Mouse (Mus musculus): ENCODE data around the gene Clasp1. TPM values are rescaled to one million over a fixed set of nuclear protein-coding genes. Genes with fewer than 3 reads are reported as not detected.

The Clasp1 gene
- total RNA-seq, 2 experiments from 2014 or later, result 34.0 to 43.6 TPM

DNA sequence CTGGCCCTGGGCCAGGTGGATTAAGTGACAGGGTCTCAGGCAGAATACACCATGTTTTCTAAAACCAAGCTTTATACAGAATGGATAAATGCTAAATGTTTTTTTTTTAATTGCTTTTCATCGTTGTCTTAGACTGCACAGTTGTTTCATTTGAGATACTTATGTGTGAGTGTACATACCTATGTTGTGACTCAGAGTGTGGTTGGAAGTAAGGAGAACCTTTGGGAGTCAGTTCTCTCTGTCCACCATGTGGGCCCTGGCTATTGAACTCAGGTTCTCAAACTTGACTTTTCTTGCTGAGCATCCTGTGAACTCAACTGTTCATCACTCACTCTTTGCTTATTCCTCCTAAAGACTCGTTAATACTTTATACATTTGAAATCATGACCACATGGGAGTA lies 58.3 kb downstream of the Clasp1 start:
- no peak for ATAC-seq (ENCODE audit: poor library complexity, severe bottlenecking)

GRCm38 (mm10) chr1:118448214-118448613 lies 59.4 kb downstream of the Clasp1 start:
- ATAC-seq (ENCODE audit: poor library complexity, severe bottlenecking), result peak; percentile 48

DNA sequence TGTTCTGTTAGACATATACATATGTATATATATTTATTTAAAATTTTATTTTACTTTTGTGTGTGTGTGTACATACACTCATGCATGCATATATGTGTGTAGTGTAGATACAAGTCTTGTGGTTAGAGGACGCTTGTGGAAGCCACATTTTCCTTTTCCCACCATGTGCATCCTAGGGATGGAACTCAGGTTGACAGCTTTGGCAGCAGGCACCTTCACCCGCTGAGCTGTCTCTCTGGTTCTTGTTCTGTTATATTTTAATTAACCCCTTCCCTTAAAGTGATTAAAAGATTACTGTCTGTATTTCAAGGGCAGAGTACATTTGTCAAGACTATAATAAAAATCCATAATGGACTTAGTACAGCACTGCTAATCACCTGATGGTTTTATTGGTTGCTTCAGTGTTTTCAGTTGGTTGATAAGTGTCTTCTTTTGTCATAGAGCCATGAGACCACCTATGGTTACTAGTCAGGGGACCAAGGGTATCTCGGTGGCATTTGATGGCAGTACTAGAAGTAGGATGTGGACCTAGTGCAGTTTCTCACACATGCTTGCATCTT lies 62.1 kb downstream of the Clasp1 start:
- ATAC-seq (ENCODE audit: poor library complexity, severe bottlenecking), result no peak

DNA sequence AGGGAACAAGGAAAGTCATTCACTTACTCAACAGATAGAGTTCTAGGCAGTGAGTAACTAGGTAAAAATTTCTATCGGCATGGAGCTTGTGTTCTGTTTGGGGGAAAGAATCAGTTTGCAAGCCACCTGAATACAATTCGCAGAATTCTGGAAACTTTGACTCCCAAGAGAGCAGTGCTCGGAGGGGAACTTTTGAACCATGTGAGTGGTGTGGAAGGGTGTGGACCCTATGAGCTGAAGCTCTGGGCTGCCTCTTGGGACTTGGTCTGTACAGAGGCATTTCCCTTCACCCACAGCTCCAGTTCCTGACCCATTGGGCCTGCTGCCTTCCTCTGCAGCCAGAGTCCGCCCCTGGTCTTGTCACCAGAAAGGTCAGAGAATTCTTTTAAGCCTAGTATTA lies 64.7 kb downstream of the Clasp1 start:
- no peak for ATAC-seq (ENCODE audit: poor library complexity, severe bottlenecking)

GRCm38 (mm10) chr1:118454817-118455216 lies 66.0 kb downstream of the Clasp1 start:
- no peak for ATAC-seq (ENCODE audit: poor library complexity, severe bottlenecking)

- no peak for ATAC-seq (ENCODE audit: poor library complexity, severe bottlenecking)
Observed at GRCm38 (mm10) chr1:118457256-118457882, 68.5 kb downstream of the Clasp1 start.

DNA sequence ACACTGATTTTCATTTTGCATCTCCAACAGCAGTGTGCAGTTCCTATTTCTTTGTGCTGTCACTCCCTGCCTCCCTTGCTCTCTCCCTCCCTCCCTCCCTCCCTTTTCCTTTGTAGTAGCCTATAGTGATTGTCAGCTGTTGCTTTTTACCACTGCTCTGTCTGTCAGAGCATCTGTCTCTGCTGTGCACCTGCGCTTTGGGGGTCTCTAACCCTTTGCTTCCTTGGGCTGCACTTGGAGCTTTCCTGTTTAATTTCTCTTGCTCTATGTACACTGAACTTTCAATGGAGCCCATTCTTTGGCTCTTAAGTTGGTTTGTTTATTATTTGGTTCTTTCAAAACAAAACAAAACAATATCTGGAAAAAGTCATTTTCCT lies 69.0 kb downstream of the Clasp1 start:
- no peak for ATAC-seq (ENCODE audit: poor library complexity, severe bottlenecking)

DNA sequence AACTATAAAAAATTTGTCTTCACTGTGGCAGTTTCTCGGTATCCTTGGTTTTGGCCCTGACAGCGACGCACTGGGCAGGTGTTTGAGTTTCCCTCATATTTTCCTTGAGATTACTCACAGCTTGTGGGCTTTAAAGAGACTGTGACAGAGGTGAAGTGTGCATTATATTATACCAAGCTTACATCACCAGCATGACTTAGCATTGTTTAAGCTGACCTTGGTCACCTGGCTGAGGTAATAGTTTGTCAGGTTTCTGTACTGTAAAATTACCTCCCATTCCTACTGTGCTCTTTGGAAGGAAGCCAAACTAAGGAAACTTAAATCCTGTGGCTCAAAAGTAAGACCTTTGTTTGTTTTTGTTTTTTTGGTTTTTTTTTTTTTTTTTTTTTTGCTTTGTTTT lies 69.4 kb downstream of the Clasp1 start:
- ATAC-seq (ENCODE audit: poor library complexity, severe bottlenecking), result no peak

DNA sequence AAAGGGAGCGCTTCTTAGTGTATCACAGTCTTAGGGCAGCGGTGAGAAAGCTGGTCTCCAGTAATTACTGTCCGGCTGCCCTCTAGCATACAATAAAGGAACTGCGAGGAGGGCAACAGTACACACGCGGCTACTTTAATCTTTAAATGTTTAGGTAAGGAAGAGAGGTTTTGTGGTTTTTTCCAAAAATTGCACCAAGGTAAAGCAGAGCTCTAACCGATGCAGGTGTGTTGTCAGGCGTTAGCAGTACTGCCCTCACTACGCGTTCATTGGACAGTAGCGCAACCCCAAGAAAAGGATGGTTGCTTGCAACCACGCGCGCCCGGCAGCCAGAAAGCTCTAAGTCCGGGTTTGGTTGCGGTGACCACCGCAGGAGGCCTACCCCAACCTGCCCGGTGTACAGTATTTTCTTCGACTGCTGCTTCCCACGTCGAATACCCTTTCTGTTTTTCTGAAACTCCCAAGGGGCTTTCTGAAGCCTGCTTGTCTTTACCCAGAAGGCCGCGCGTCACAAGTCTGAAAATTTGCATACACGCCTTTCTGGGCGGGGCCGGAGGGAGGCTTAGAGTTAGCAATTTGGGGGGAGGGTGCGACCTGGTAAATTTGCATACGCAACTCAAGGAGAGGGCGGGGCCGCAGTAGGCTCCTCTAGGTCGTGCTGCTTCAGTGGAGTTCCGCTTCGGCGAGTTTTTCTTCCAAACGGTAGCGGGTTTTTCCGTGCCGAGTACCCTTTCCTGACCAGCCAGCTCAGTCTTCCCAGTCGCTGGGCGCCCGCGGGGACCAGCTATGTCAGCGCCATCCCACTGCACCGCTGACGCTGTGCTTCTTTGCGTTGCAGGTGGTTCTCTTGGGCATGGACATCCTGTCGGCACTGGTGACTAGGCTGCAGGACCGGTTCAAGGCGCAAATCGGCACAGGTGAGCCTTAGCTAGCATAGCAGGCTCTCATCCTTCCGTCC lies 70.4 kb downstream of the Clasp1 start:
- peak; percentile 80 for ATAC-seq (ENCODE audit: poor library complexity, severe bottlenecking)

- ATAC-seq (ENCODE audit: poor library complexity, severe bottlenecking), result no peak
Observed at GRCm38 (mm10) chr1:118460716-118461115, 71.9 kb downstream of the Clasp1 start.

DNA sequence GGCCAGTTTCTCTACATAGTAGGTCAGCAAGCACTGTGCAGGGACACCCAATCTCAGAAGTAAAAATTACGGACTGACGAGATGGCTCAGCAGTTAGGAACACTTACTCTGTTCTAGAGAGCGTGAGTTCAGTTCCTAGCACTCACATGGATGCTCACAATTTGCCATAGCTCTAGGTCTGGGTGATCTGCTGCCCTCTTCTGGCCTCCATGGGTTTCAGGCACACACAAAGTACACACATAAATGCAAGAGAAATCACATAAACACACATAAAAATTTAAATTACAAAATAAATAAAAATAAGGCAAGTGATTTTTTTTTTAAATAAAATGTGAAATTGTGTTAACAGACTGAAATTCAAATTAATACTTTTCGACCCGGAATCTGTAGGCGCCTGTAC lies 77.2 kb downstream of the Clasp1 start:
- ATAC-seq (ENCODE audit: poor library complexity, severe bottlenecking), result 0 out of 2 replicates have a peak, but pooled peaks have one; percentile 62

DNA sequence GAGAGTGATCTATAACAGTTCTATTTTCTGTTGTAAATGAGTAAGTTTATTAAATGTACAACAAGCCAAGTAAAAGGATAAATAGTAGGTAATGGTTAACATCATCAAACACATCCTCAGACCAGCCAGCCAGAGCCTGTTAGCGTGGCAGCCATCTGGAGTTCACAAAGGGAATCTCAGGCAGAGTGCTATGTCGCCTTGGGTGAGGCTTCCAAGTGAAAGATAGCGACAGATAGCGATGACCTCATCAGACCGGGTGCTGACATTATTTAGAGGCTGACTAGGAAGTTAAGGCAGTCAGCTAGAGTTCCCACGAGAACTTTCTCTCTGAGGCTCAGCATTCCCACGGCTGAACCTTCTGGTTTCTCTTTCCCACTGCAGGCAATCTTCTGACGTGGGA lies 83.5 kb downstream of the Clasp1 start:
- ATAC-seq (ENCODE audit: poor library complexity, severe bottlenecking), result no peak

DNA sequence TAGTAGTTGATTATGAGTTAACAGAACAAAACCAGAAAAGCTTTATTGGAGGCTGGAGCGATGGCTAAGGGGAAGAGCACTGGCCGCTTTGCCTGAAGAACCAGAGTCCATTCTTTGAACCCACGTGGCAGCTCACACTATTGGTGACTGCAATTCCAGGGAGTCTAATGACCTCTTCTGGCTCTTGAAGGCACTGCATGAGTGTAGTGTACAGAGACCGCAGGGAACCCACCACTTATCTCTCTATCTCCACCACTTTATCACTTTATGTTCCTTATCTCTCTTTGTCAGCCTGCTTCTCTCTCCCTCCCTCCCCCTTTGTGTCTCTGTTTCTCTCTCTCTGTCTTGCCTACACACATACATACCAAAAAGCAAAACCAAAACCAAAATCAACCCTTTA lies 88.1 kb downstream of the Clasp1 start:
- peak; percentile 82 for ATAC-seq (ENCODE audit: poor library complexity, severe bottlenecking)

GRCm38 (mm10) chr1:118479246-118479645 lies 90.4 kb downstream of the Clasp1 start:
- no peak for ATAC-seq (ENCODE audit: poor library complexity, severe bottlenecking)

- no peak for ATAC-seq (ENCODE audit: poor library complexity, severe bottlenecking)
Observed at GRCm38 (mm10) chr1:118480484-118481364, 91.9 kb downstream of the Clasp1 start.

DNA sequence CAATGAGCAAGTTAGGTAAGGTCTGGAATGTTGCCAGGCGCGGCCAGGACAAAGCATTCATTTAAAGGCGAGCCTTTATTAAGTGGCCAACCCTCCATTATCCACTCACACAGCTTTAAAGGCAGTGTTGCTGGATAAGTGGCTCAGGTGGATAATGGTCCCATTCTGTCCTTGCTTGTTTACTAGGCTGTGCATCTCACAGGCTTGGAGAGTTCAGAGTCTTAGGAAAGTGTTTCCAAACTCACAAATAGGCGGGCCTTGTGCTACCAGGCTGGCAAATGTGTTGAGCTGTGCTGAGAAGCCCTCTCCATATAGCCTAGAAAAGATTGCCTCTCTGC lies 92.5 kb downstream of the Clasp1 start:
- ATAC-seq (ENCODE audit: poor library complexity, severe bottlenecking), result no peak

DNA sequence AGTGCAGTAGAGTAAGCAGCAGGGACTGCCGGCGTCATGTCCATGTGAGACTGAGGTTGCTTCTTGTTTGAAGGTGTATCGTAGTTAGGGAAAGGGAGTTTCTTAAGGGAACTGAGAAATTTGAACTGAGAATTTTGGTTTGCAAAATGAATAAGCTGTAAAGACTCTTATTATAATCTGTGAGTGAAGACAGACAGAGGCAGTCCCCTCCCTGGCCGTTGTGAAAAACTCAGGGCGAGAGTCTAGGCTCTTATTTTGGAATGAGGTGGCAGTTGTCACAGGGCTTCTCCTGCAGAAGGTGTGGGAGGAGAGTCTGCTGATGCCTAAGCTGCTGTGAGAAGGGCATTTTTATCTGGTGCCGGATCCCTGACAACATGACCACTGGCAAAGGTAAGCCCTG lies 92.8 kb downstream of the Clasp1 start:
- no peak for ATAC-seq (ENCODE audit: poor library complexity, severe bottlenecking)

DNA sequence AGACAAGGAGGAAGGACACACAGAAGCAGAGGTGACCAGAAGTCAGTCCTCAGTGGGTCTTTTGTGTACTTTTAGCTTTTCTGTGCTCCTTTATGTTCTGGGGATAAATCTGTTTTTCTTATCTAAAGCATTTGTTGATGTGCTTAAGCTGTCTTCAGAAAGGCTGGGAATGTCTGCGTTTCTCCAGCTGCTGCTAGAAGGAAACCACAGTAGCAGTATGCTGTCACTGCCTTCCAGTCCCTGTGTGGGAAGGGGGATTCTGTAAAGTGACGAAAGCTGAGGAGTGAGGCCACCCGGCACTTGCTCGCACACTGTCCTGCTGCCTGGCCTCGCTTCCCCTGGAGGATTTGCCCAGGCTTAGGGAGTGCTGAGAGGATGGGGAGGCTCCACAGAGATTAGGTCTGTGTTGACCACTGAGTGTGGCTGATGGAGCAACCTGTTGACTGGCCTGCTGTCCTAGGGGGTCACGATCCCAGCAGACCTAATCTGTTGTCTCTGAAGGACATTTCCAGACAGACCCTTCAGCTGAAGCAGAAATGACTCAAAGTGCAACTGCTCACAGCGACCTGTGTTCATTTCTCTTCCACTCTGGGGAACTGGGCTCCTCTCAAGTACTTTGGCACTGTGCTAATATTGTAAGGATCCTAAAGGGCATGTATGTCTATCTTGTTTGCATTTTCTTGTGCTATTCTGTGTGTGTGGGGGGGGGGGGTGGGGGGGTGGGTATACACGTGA lies 93.6 kb downstream of the Clasp1 start:
- no peak for ATAC-seq (ENCODE audit: poor library complexity, severe bottlenecking)

GRCm38 (mm10) chr1:118483504-118484096 lies 94.7 kb downstream of the Clasp1 start:
- ATAC-seq (ENCODE audit: poor library complexity, severe bottlenecking), result no peak

DNA sequence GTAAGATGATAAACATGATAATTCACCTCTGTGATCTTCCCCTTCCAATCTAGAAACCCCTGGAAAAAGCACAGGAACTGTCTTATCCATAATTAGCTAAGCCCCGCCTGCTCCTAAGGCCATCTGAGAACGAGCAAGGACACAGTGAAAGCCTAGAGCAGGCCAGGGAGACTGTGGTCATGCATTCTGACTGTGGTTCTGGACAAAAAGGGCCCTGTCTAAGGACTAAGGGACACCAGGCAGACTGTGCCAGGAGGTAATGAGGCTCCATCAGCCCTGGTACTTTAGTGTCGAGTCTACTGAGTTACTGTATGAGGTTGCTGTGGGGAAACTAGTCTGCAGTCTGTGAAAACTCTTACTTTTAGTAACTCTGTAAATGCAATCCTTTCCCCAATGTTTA lies 96.7 kb downstream of the Clasp1 start:
- no peak for ATAC-seq (ENCODE audit: poor library complexity, severe bottlenecking)

Data from megakaryocyte, adult 5-6 weeks (primary cell).